Mouse (Mus musculus) small intestine, adult 2 months (tissue): ENCODE measurements around the gene Snrnp40. TPM values are rescaled to one million over a fixed set of nuclear protein-coding genes. Genes with fewer than 3 reads are reported as not detected.

Experiments used
- H3K27ac ChIP-seq: fragments of 200-500 bp; 2 replicates; pipeline ENCODE4 v1.5.1; 2012; ENCODE audit warnings: low read depth, low read length, control low read depth, inconsistent platforms; ENCODE audit not compliant: insufficient read depth
- H3K27me3 ChIP-seq: fragments of 200-500 bp; 2 replicates; pipeline ENCODE4 v1.6.1; 2012; ENCODE audit warnings: mild to moderate bottlenecking, moderate library complexity, low read length, inconsistent platforms; ENCODE audit not compliant: control insufficient read depth, insufficient read depth
- H3K36me3 ChIP-seq: fragments of 200-500 bp; 2 replicates; pipeline ENCODE4 v1.6.1; 2012; ENCODE audit warnings: mild to moderate bottlenecking, low read length, control low read depth, inconsistent platforms; ENCODE audit not compliant: control insufficient read depth, insufficient read depth
- H3K4me1 ChIP-seq: fragments of 200-500 bp; 2 replicates; pipeline ENCODE4 v1.6.1; 2012; ENCODE audit warnings: low read length, inconsistent platforms, mixed read lengths; ENCODE audit not compliant: control insufficient read depth, insufficient read depth, insufficient read length
- H3K4me3 ChIP-seq: fragments of 200-500 bp; 2 replicates; pipeline ENCODE4 v1.5.1; 2012; ENCODE audit warnings: low read depth, mild to moderate bottlenecking, control low read depth, inconsistent platforms, low read length, moderate library complexity
- CTCF ChIP-seq: fragments of 200-500 bp; IDR thresholded peaks from 2 replicates; pipeline ENCODE4 v1.5.1; 2012; ENCODE audit warnings: low read depth, mild to moderate bottlenecking, control low read depth, inconsistent platforms, low read length, moderate library complexity, mixed read lengths; ENCODE audit not compliant: insufficient replicate concordance, insufficient read length; ENCODE audit errors: extremely low read depth
- POLR2A ChIP-seq: fragments of 200-500 bp; IDR thresholded peaks from 2 replicates; pipeline ENCODE4 v1.6.1; 2012; ENCODE audit warnings: low read depth, mild to moderate bottlenecking, control low read depth, inconsistent platforms, low read length, moderate library complexity
- whole genome bisulfite sequencing: fragments of 180-500 bp; shearing (Covaris S2); methylation state at CpG from one replicate; pipeline ENCODE4 v1.1.7; 2018; 5-methylcytosine and 5-hydroxymethylcytosine counted together
- polyA plus RNA-seq: library from polyadenylated mRNA; depleted of rRNA; stranded (reverse); fragments of >200 nt; gene quantifications from 2 replicates; pipeline ENCODE4 v1.2.3, GENCODE M21; 2012; rRNA removed

The Snrnp40 gene
- 15.3 and 21.1 TPM in 2 replicates for polyA plus RNA-seq

- Histone ChIP-seq H3K4me1 (peaks cover 3% of the 10 kb centered on the region; the same call in 1 of the 2 replicates), H3K27me3 (no peaks in the 10 kb centered on the region), H3K27ac (peak within 1 kb of the TSS; percentile 44), H3K36me3 (peaks cover 11% of the 10 kb centered on the region), H3K4me3 (peak within 1 kb of the TSS; percentile 87)
- no peak for TF ChIP-seq CTCF
- TF ChIP-seq POLR2A = peak; percentile 63
- WGBS = under 1% methylated on average over 49 of the region's 49 CpGs
These were observed at the start of gene Snrnp40, which contains the start of gene Zcchc17 for GRCm38 (mm10) chr4:130359486-130360237. Gene Snrnp40, plus strand, starts transcription at chr4:130360132. Gene Zcchc17, minus strand, starts transcription at chr4:130359943.

GRCm38 (mm10) chr4:130312526-130312925 is 47.4 kb upstream of the Snrnp40 start:
- H3K4me3 ChIP-seq = no peak overlapping the region
- peaks cover 13% of the 10 kb centered on the region for H3K4me1 ChIP-seq
- peaks cover 16% of the 10 kb centered on the region for H3K27me3 ChIP-seq
- no peak overlapping the region for H3K27ac ChIP-seq
- H3K36me3 ChIP-seq = peaks cover 12% of the 10 kb centered on the region
- TF ChIP-seq POLR2A = no peak
- no peak for TF ChIP-seq CTCF
- 80% methylated on average over 3 of the region's 3 CpGs for WGBS

- Histone ChIP-seq H3K27ac (no peak overlapping the region), H3K36me3 (peaks cover 16% of the 10 kb centered on the region), H3K27me3 (peaks cover 10% of the 10 kb centered on the region), H3K4me3 (no peak overlapping the region), H3K4me1 (peaks cover 3% of the 10 kb centered on the region)
- TF ChIP-seq POLR2A = no peak
- no peak for TF ChIP-seq CTCF
- WGBS = 84% methylated on average over 4 of the region's 4 CpGs
These were observed 46.4 kb upstream of the Snrnp40 start for GRCm38 (mm10) chr4:130313552-130313951.

- Histone ChIP-seq H3K4me3 (no peak overlapping the region), H3K4me1 (no peaks in the 10 kb centered on the region), H3K36me3 (peaks cover 21% of the 10 kb centered on the region), H3K27me3 (no peaks in the 10 kb centered on the region), H3K27ac (no peak overlapping the region)
- WGBS = 75% methylated on average over 13 of the region's 13 CpGs
- TF ChIP-seq POLR2A (no peak), CTCF (no peak)
These were observed 44.0 kb upstream of the Snrnp40 start for GRCm38 (mm10) chr4:130315771-130316527.

- no peaks in the 10 kb centered on the region for H3K4me1 ChIP-seq
- H3K4me3 ChIP-seq = no peak overlapping the region
- no peak for TF ChIP-seq CTCF
- no peak for TF ChIP-seq POLR2A
- H3K36me3 ChIP-seq = peaks cover 22% of the 10 kb centered on the region
- WGBS = 86% methylated on average over 10 of the region's 10 CpGs
- H3K27ac ChIP-seq = no peak overlapping the region
- no peaks in the 10 kb centered on the region for H3K27me3 ChIP-seq
These were observed 43.2 kb upstream of the Snrnp40 start for GRCm38 (mm10) chr4:130316691-130317090.

GRCm38 (mm10) chr4:130318122-130318521 is 41.8 kb upstream of the Snrnp40 start:
- H3K36me3 ChIP-seq = peaks cover 30% of the 10 kb centered on the region
- no peaks in the 10 kb centered on the region for H3K27me3 ChIP-seq
- H3K4me3 ChIP-seq = no peak overlapping the region
- TF ChIP-seq CTCF (no peak), POLR2A (no peak)
- WGBS = 80% methylated on average over 3 of the region's 3 CpGs
- H3K27ac ChIP-seq = no peak overlapping the region
- no peaks in the 10 kb centered on the region for H3K4me1 ChIP-seq

- peaks cover 39% of the 10 kb centered on the region for H3K36me3 ChIP-seq
- 82% methylated on average over 7 of the region's 7 CpGs for WGBS
- H3K27me3 ChIP-seq = no peaks in the 10 kb centered on the region
- no peak for TF ChIP-seq POLR2A
- TF ChIP-seq CTCF = no peak
- no peak overlapping the region for H3K27ac ChIP-seq
- no peak overlapping the region for H3K4me3 ChIP-seq
- no peaks in the 10 kb centered on the region for H3K4me1 ChIP-seq
These were observed 40.4 kb upstream of the Snrnp40 start for GRCm38 (mm10) chr4:130319564-130319963.
